Mouse (Mus musculus) megakaryocyte, embryonic 14.5 days (primary cell): Measurements from ENCODE around the gene Ltbp3.

ENCODE experiments used
- FLI1 ChIP-seq: IDR thresholded peaks from 2 replicates; pipeline ENCODE4 v1.6.1; 2012; ENCODE audit warnings: low read length, inconsistent platforms, mixed read lengths
- GATA1 ChIP-seq: IDR thresholded peaks from 3 replicates; pipeline ENCODE4 v1.6.1; 2012; ENCODE audit warnings: mixed read lengths, low read length, inconsistent platforms, borderline replicate concordance

GRCm38 (mm10) chr19:5791329-5791728 lies 50.6 kb downstream of the Ltbp3 start:
- TF ChIP-seq FLI1 (no peak), GATA1 (no peak)
